Mouse (Mus musculus) heart, embryonic 15.5 days (tissue): Measurements from ENCODE around the gene Jarid2. TPM values are rescaled to one million over a fixed set of nuclear protein-coding genes. Genes with fewer than 3 reads are reported as not detected.

ENCODE experiments used
- ATAC-seq: fragments of 200-750 bp; cut with Nextera tagmentation; replicated peaks from 2 replicates; pipeline ENCODE4 v1.8.0; 2017; ENCODE audit warnings: low read depth, moderate TSS enrichment; ENCODE audit not compliant: insufficient number of reproducible peaks, insufficient read depth, low FRiP score
- H3K27ac ChIP-seq: fragments of 300-500 bp; sonication (generic); 2 replicates; pipeline ENCODE4 v1.5.1; 2015; ENCODE audit warnings: mild to moderate bottlenecking, inconsistent platforms
- H3K27me3 ChIP-seq: fragments of 300-500 bp; sonication (generic); 2 replicates; pipeline ENCODE4 v1.6.1; 2015; ENCODE audit warnings: inconsistent platforms
- H3K36me3 ChIP-seq: fragments of 300-500 bp; sonication (generic); 2 replicates; pipeline ENCODE4 v1.6.1; 2015; ENCODE audit warnings: mild to moderate bottlenecking, inconsistent platforms
- H3K4me1 ChIP-seq: fragments of 300-500 bp; sonication (generic); replicated peaks from 2 replicates; pipeline ENCODE4 v1.6.1; 2015; ENCODE audit warnings: inconsistent platforms
- H3K4me2 ChIP-seq: fragments of 300-500 bp; sonication (generic); 2 replicates; pipeline ENCODE4 v1.6.1; 2015; ENCODE audit warnings: inconsistent platforms, mild to moderate bottlenecking, moderate library complexity
- H3K4me3 ChIP-seq: fragments of 300-500 bp; sonication (generic); 2 replicates; pipeline ENCODE4 v1.5.1; 2015; ENCODE audit warnings: mild to moderate bottlenecking, inconsistent platforms
- H3K9ac ChIP-seq: fragments of 300-500 bp; sonication (generic); 2 replicates; pipeline ENCODE4 v1.6.1; 2015; ENCODE audit warnings: mild to moderate bottlenecking, inconsistent platforms
- H3K9me3 ChIP-seq: fragments of 300-500 bp; sonication (generic); replicated peaks from 2 replicates; pipeline ENCODE4 v1.6.1; 2016; ENCODE audit warnings: inconsistent platforms
- WGBS: fragments of 180-500 bp; shearing (Covaris S2); methylation state at CpG from one replicate; pipeline ENCODE4 v1.1.7; 2015; ENCODE audit warnings: mixed read lengths; 5-methylcytosine and 5-hydroxymethylcytosine counted together
- polyA plus RNA-seq: library from polyadenylated mRNA; unstranded; fragments of >200 nt; fragmentation: Nextera tagmentation; extraction: Ambion mirVana; gene quantifications from 2 replicates; pipeline ENCODE4 v1.2.1, GENCODE M21; 2015

Jarid2 gene
- polyA plus RNA-seq, 1 experiment from 2014 or later = 19.0 TPM

- Histone ChIP-seq H3K9me3 (no peaks in the 10 kb centered on the region), H3K36me3 (no peaks in the 10 kb centered on the region), H3K27me3 (no peaks in the 10 kb centered on the region), H3K4me3 (peak overlapping the region; percentile 84), H3K4me1 (peaks cover 24% of the 10 kb centered on the region), H3K4me2 (peak overlapping the region; percentile 92), H3K27ac (peak overlapping the region; percentile 98), H3K9ac (peak overlapping the region; percentile 92)
- WGBS = under 1% methylated on average over 71 of the region's 87 CpGs
- ATAC-seq = peak; percentile 94
Observed at GRCm38 (mm10) chr13:44730146-44730864, 1.0 kb downstream of the Jarid2 start.

GRCm38 (mm10) chr13:44730939-44731551 is 1.8 kb downstream of the Jarid2 start:
- under 1% methylated on average over 41 of the region's 41 CpGs for WGBS

GRCm38 (mm10) chr13:44731727-44732441 is 2.6 kb downstream of the Jarid2 start:
- Histone ChIP-seq H3K4me3 (peak overlapping the region; percentile 84), H3K27me3 (no peaks in the 10 kb centered on the region), H3K4me2 (peak overlapping the region; percentile 86), H3K36me3 (no peaks in the 10 kb centered on the region), H3K27ac (peak overlapping the region; percentile 98), H3K9me3 (no peaks in the 10 kb centered on the region), H3K9ac (peak overlapping the region; percentile 92), H3K4me1 (peaks cover 30% of the 10 kb centered on the region)
- under 1% methylated on average over 16 of the region's 16 CpGs for WGBS
- ATAC-seq = no peak

More at GRCm38 (mm10) chr13:44730939-44731551, 1.8 kb downstream of the Jarid2 start:
- H3K4me3 ChIP-seq = peak overlapping the region; percentile 84
- H3K4me2 ChIP-seq = peak overlapping the region; percentile 86
- no peaks in the 10 kb centered on the region for H3K36me3 ChIP-seq
- peaks cover 30% of the 10 kb centered on the region for H3K4me1 ChIP-seq
- no peaks in the 10 kb centered on the region for H3K27me3 ChIP-seq
- peak; percentile 63 for ATAC-seq
- H3K9ac ChIP-seq = peak overlapping the region; percentile 92
- H3K27ac ChIP-seq = peak overlapping the region; percentile 98
- H3K9me3 ChIP-seq = no peaks in the 10 kb centered on the region

- Histone ChIP-seq H3K9me3 (no peaks in the 10 kb centered on the region), H3K9ac (peak overlapping the region; percentile 92), H3K27me3 (no peaks in the 10 kb centered on the region), H3K4me1 (peaks cover 34% of the 10 kb centered on the region), H3K4me3 (peak overlapping the region; percentile 84), H3K36me3 (no peaks in the 10 kb centered on the region), H3K4me2 (peak overlapping the region; percentile 86), H3K27ac (peak overlapping the region; percentile 98)
- 2% methylated on average over 7 of the region's 7 CpGs for WGBS
- no peak for ATAC-seq
Observed at GRCm38 (mm10) chr13:44732442-44732974, 3.2 kb downstream of the Jarid2 start.

GRCm38 (mm10) chr13:44733036-44733372 is 3.7 kb downstream of the Jarid2 start:
- Histone ChIP-seq H3K4me3 (peak overlapping the region; percentile 84), H3K4me1 (peaks cover 37% of the 10 kb centered on the region), H3K27me3 (no peaks in the 10 kb centered on the region), H3K4me2 (peak overlapping the region; percentile 86), H3K36me3 (no peaks in the 10 kb centered on the region), H3K27ac (peak overlapping the region; percentile 98), H3K9me3 (no peaks in the 10 kb centered on the region), H3K9ac (peak overlapping the region; percentile 92)
- ATAC-seq = no peak
- under 1% methylated on average over 13 of the region's 13 CpGs for WGBS

- Histone ChIP-seq H3K27ac (peak overlapping the region; percentile 98), H3K36me3 (no peaks in the 10 kb centered on the region), H3K4me3 (peak overlapping the region; percentile 84), H3K4me1 (peaks cover 35% of the 10 kb centered on the region), H3K27me3 (no peaks in the 10 kb centered on the region), H3K9ac (peak overlapping the region; percentile 92), H3K9me3 (no peaks in the 10 kb centered on the region), H3K4me2 (peak overlapping the region; percentile 86)
- ATAC-seq = peak; percentile 54
- WGBS = 0% methylated on average over 49 of the region's 71 CpGs
Observed at GRCm38 (mm10) chr13:44733373-44734111, 4.3 kb downstream of the Jarid2 start.

GRCm38 (mm10) chr13:44734441-44734840 is 5.2 kb downstream of the Jarid2 start:
- Histone ChIP-seq H3K27me3 (no peaks in the 10 kb centered on the region), H3K36me3 (no peaks in the 10 kb centered on the region), H3K9ac (peak overlapping the region; percentile 92; the same call in 1 of the 2 replicates), H3K9me3 (no peaks in the 10 kb centered on the region), H3K4me3 (peak overlapping the region; percentile 84), H3K27ac (peak overlapping the region; percentile 98), H3K4me2 (peak overlapping the region; percentile 86), H3K4me1 (peaks cover 31% of the 10 kb centered on the region)
- WGBS = 53% methylated on average over 5 of the region's 5 CpGs
- ATAC-seq = no peak

GRCm38 (mm10) chr13:44735088-44735690 is 5.9 kb downstream of the Jarid2 start:
- 16% methylated on average over 1 of the region's 1 CpGs for WGBS
- no peaks in the 10 kb centered on the region for H3K27me3 ChIP-seq
- no peaks in the 10 kb centered on the region for H3K36me3 ChIP-seq
- no peak overlapping the region for H3K9ac ChIP-seq
- no peaks in the 10 kb centered on the region for H3K9me3 ChIP-seq
- no peak overlapping the region for H3K4me3 ChIP-seq
- no peak for ATAC-seq
- peak overlapping the region; percentile 86 for H3K4me2 ChIP-seq
- H3K27ac ChIP-seq = peak overlapping the region; percentile 98
- H3K4me1 ChIP-seq = peaks cover 28% of the 10 kb centered on the region

- no peak overlapping the region for H3K4me3 ChIP-seq
- no peak overlapping the region for H3K27ac ChIP-seq
- H3K9me3 ChIP-seq = no peaks in the 10 kb centered on the region
- no peak for ATAC-seq
- H3K9ac ChIP-seq = no peak overlapping the region
- H3K4me2 ChIP-seq = no peak overlapping the region
- 70% methylated on average over 1 of the region's 1 CpGs for WGBS
- H3K27me3 ChIP-seq = no peaks in the 10 kb centered on the region
- no peaks in the 10 kb centered on the region for H3K36me3 ChIP-seq
- H3K4me1 ChIP-seq = peaks cover 36% of the 10 kb centered on the region
Observed at GRCm38 (mm10) chr13:44737297-44737696, 8.0 kb downstream of the Jarid2 start.

- H3K4me1 ChIP-seq = peaks cover 34% of the 10 kb centered on the region
- no peak for ATAC-seq
- no peaks in the 10 kb centered on the region for H3K27me3 ChIP-seq
- no peak overlapping the region for H3K9ac ChIP-seq
- 77% methylated on average over 3 of the region's 3 CpGs for WGBS
- no peak overlapping the region for H3K4me2 ChIP-seq
- no peak overlapping the region for H3K4me3 ChIP-seq
- no peaks in the 10 kb centered on the region for H3K36me3 ChIP-seq
- no peak overlapping the region for H3K27ac ChIP-seq
- no peaks in the 10 kb centered on the region for H3K9me3 ChIP-seq
Observed at GRCm38 (mm10) chr13:44751780-44752179, 22.5 kb downstream of the Jarid2 start.
